Mouse (Mus musculus) limb, embryonic 10.5 days (tissue): ENCODE data around the gene Klrg2. TPM values are rescaled to one million over a fixed set of nuclear protein-coding genes. Genes with fewer than 3 reads are reported as not detected.
"Not testable (repeated sequence)": the region's sequence is repeated elsewhere in the genome, so short reads cannot be mapped to it uniquely, and the experiment has no call there.

Experiments
- DNase-seq: peaks from one replicate; pipeline ENCODE4 v3.0.0-alpha.2; 2017; ENCODE audit warnings: low spot score
- H3K27ac ChIP-seq: fragments of 300-500 bp; sonication (generic); 2 replicates; pipeline ENCODE4 v1.5.1; 2016; ENCODE audit warnings: mild to moderate bottlenecking
- H3K27me3 ChIP-seq: fragments of 300-500 bp; sonication (generic); 2 replicates; pipeline ENCODE4 v1.6.1; 2016; ENCODE audit warnings: low read depth, mild to moderate bottlenecking; ENCODE audit not compliant: poor library complexity, severe bottlenecking
- H3K36me3 ChIP-seq: fragments of 300-500 bp; sonication (generic); 2 replicates; pipeline ENCODE4 v1.6.1; 2016; ENCODE audit warnings: mild to moderate bottlenecking, moderate library complexity
- H3K4me1 ChIP-seq: fragments of 300-500 bp; sonication (generic); 2 replicates; pipeline ENCODE4 v1.6.1; 2016
- H3K4me3 ChIP-seq: fragments of 300-500 bp; sonication (generic); 2 replicates; pipeline ENCODE4 v1.5.1; 2016; ENCODE audit warnings: mild to moderate bottlenecking, moderate library complexity
- H3K9me3 ChIP-seq: fragments of 300-500 bp; sonication (generic); replicated peaks from 2 replicates; pipeline ENCODE4 v1.6.1; 2016; ENCODE audit warnings: mild to moderate bottlenecking
- WGBS: fragments of 180-500 bp; shearing (Covaris S2); methylation state at CpG from one replicate; pipeline ENCODE4 v1.1.7; 2016; 5-methylcytosine and 5-hydroxymethylcytosine counted together
- polyA plus RNA-seq: library from polyadenylated mRNA; unstranded; fragments of >200 nt; fragmentation: Nextera tagmentation; extraction: Ambion mirVana; gene quantifications from 2 replicates; pipeline ENCODE4 v1.2.1, GENCODE M21; 2016

Gene Klrg2
- polyA plus RNA-seq = 0.06 and 0.11 TPM in 2 replicates

GRCm38 (mm10) chr6:38636852-38637618, at the start of gene Klrg2:
Klrg2 (minus strand) TSS chr6:38637242.
- Histone ChIP-seq H3K9me3 (no peaks in the 10 kb centered on the region), H3K27ac (peak within 1 kb of the TSS; percentile 62), H3K27me3 (peaks cover 98% of the 10 kb centered on the region), H3K4me1 (peaks cover 20% of the 10 kb centered on the region), H3K36me3 (no peaks in the 10 kb centered on the region), H3K4me3 (peak within 1 kb of the TSS; percentile 63)
- DNase-seq = peak; percentile 69
- WGBS = 2% methylated on average over 60 of the region's 60 CpGs

- H3K9me3 ChIP-seq = no peaks in the 10 kb centered on the region
- no peak overlapping the region for H3K27ac ChIP-seq
- peaks cover 4% of the 10 kb centered on the region for H3K36me3 ChIP-seq
- H3K4me3 ChIP-seq = no peak overlapping the region
- no peak for DNase-seq
- H3K4me1 ChIP-seq = 0 out of 2 replicates have a peak, but pooled peaks cover 3% of the 10 kb centered on the region
- 61% methylated on average over 2 of the region's 2 CpGs for WGBS
- H3K27me3 ChIP-seq = no peaks in the 10 kb centered on the region
Observed at GRCm38 (mm10) chr6:38682532-38682931, 45.5 kb upstream of the Klrg2 start.

GRCm38 (mm10) chr6:38677629-38678028, 40.6 kb upstream of the Klrg2 start:
- DNase-seq = no peak
- Histone ChIP-seq H3K36me3 (no peaks in the 10 kb centered on the region), H3K4me3 (no peak overlapping the region), H3K27ac (no peak overlapping the region), H3K4me1 (0 out of 2 replicates have a peak, but pooled peaks cover 3% of the 10 kb centered on the region), H3K9me3 (no peaks in the 10 kb centered on the region), H3K27me3 (no peaks in the 10 kb centered on the region)
- WGBS = 80% methylated on average over 9 of the region's 9 CpGs

GRCm38 (mm10) chr6:38676723-38677122, 39.7 kb upstream of the Klrg2 start:
- Histone ChIP-seq H3K4me1 (0 out of 2 replicates have a peak, but pooled peaks cover 3% of the 10 kb centered on the region), H3K27me3 (no peaks in the 10 kb centered on the region), H3K4me3 (no peak overlapping the region), H3K27ac (no peak overlapping the region), H3K9me3 (no peaks in the 10 kb centered on the region), H3K36me3 (no peaks in the 10 kb centered on the region)
- no peak for DNase-seq
- 86% methylated on average over 14 of the region's 14 CpGs for WGBS

GRCm38 (mm10) chr6:38676217-38676616, 39.2 kb upstream of the Klrg2 start:
- Histone ChIP-seq H3K27me3 (no peaks in the 10 kb centered on the region), H3K9me3 (no peaks in the 10 kb centered on the region), H3K27ac (no peak overlapping the region), H3K4me3 (no peak overlapping the region), H3K4me1 (0 out of 2 replicates have a peak, but pooled peaks cover 3% of the 10 kb centered on the region), H3K36me3 (no peaks in the 10 kb centered on the region)
- WGBS = 82% methylated on average over 6 of the region's 6 CpGs
- no peak for DNase-seq

GRCm38 (mm10) chr6:38672011-38672410, 35.0 kb upstream of the Klrg2 start:
- no peak overlapping the region for H3K4me3 ChIP-seq
- no peak overlapping the region for H3K27ac ChIP-seq
- DNase-seq = no peak
- 0 out of 2 replicates have a peak, but pooled peaks cover under 1% of the 10 kb centered on the region for H3K27me3 ChIP-seq
- 90% methylated on average over 3 of the region's 3 CpGs for WGBS
- no peaks in the 10 kb centered on the region for H3K9me3 ChIP-seq
- no peaks in the 10 kb centered on the region for H3K36me3 ChIP-seq
- H3K4me1 ChIP-seq = no peaks in the 10 kb centered on the region

- WGBS = 82% methylated on average over 7 of the region's 7 CpGs
- Histone ChIP-seq H3K9me3 (no peaks in the 10 kb centered on the region), H3K4me1 (no peaks in the 10 kb centered on the region), H3K27me3 (peaks cover 6% of the 10 kb centered on the region; the same call in 1 of the 2 replicates), H3K36me3 (no peaks in the 10 kb centered on the region), H3K27ac (no peak overlapping the region), H3K4me3 (no peak overlapping the region)
- DNase-seq = no peak
Observed at GRCm38 (mm10) chr6:38671270-38671669, 34.2 kb upstream of the Klrg2 start.

GRCm38 (mm10) chr6:38670488-38670887, 33.4 kb upstream of the Klrg2 start:
- not testable (repeated sequence) for H3K27ac ChIP-seq, H3K4me3 ChIP-seq, DNase-seq, H3K36me3 ChIP-seq, H3K9me3 ChIP-seq, H3K4me1 ChIP-seq
- H3K27me3 ChIP-seq = peaks cover 14% of the 10 kb centered on the region
- WGBS = 76% methylated on average over 1 of the region's 1 CpGs

GRCm38 (mm10) chr6:38669580-38669979, 32.5 kb upstream of the Klrg2 start:
- Histone ChIP-seq H3K27ac (no peak overlapping the region), H3K9me3 (no peaks in the 10 kb centered on the region), H3K4me3 (no peak overlapping the region), H3K27me3 (peaks cover 23% of the 10 kb centered on the region), H3K36me3 (no peaks in the 10 kb centered on the region), H3K4me1 (no peaks in the 10 kb centered on the region)
- peak; percentile 30 for DNase-seq
- WGBS = 61% methylated on average over 6 of the region's 6 CpGs

- peaks cover 67% of the 10 kb centered on the region for H3K27me3 ChIP-seq
- peak within 1 kb of the TSS; percentile 61 for H3K27ac ChIP-seq
- under 1% methylated on average over 77 of the region's 84 CpGs for WGBS
- peak within 1 kb of the TSS; percentile 70 for H3K4me3 ChIP-seq
- H3K36me3 ChIP-seq = no peaks in the 10 kb centered on the region
- peak; percentile 64 for DNase-seq
- H3K4me1 ChIP-seq = peaks cover 5% of the 10 kb centered on the region; the same call in 1 of the 2 replicates
- no peaks in the 10 kb centered on the region for H3K9me3 ChIP-seq
Observed at GRCm38 (mm10) chr6:38662714-38663615, 25.9 kb upstream of the Klrg2 start, which contains the start of gene Clec2l. Clec2l (plus strand) TSS chr6:38663069.

GRCm38 (mm10) chr6:38661626-38662025, 24.6 kb upstream of the Klrg2 start:
- Histone ChIP-seq H3K4me1 (peaks cover 5% of the 10 kb centered on the region; the same call in 1 of the 2 replicates), H3K4me3 (no peak overlapping the region), H3K27me3 (peaks cover 63% of the 10 kb centered on the region), H3K36me3 (no peaks in the 10 kb centered on the region), H3K27ac (no peak overlapping the region), H3K9me3 (no peaks in the 10 kb centered on the region)
- WGBS = 57% methylated on average over 4 of the region's 4 CpGs
- DNase-seq = no peak

- H3K4me1 ChIP-seq = no peaks in the 10 kb centered on the region
- H3K4me3 ChIP-seq = no peak overlapping the region
- DNase-seq = peak; percentile 69
- H3K27me3 ChIP-seq = no peaks in the 10 kb centered on the region
- H3K9me3 ChIP-seq = no peaks in the 10 kb centered on the region
- WGBS = 44% methylated on average over 14 of the region's 14 CpGs
- H3K36me3 ChIP-seq = no peaks in the 10 kb centered on the region
- no peak overlapping the region for H3K27ac ChIP-seq
Observed at GRCm38 (mm10) chr6:38650263-38650937, 13.4 kb upstream of the Klrg2 start.
